Mouse (Mus musculus) liver, embryonic 11.5 days (tissue): ENCODE results near the gene Rtn1. TPM values are rescaled to one million over a fixed set of nuclear protein-coding genes. Genes with fewer than 3 reads are reported as not detected.
A peak's percentile ranks its signal among the peaks of the same experiment; 100 is the strongest.

Experiments used
- ATAC-seq: fragments of 200-750 bp; cut with Nextera tagmentation; replicated peaks from 2 replicates; pipeline ENCODE4 v1.8.0; 2017; ENCODE audit warnings: moderate number of reproducible peaks, mild to moderate bottlenecking, moderate TSS enrichment, moderate library complexity; ENCODE audit not compliant: low FRiP score
- DNase-seq: peaks from one replicate; pipeline ENCODE4 v3.0.0-alpha.2; 2017; ENCODE audit warnings: low spot score
- H3K27ac ChIP-seq: fragments of 300-500 bp; sonication (generic); 2 replicates; pipeline ENCODE4 v1.5.1; 2014; ENCODE audit warnings: mild to moderate bottlenecking, low read depth, low read length, control low read depth
- H3K27me3 ChIP-seq: fragments of 300-500 bp; sonication (generic); replicated peaks from 2 replicates; pipeline ENCODE4 v1.6.1; 2014; ENCODE audit warnings: low read length, mixed read lengths; ENCODE audit not compliant: control insufficient read depth, insufficient read depth
- H3K36me3 ChIP-seq: fragments of 300-500 bp; sonication (generic); 2 replicates; pipeline ENCODE4 v1.6.1; 2014; ENCODE audit warnings: mild to moderate bottlenecking, low read length, moderate library complexity, mixed read lengths; ENCODE audit not compliant: control insufficient read depth, insufficient read depth
- H3K4me1 ChIP-seq: fragments of 300-500 bp; sonication (generic); replicated peaks from 2 replicates; pipeline ENCODE4 v1.6.1; 2014; ENCODE audit warnings: low read length, mixed read lengths; ENCODE audit not compliant: control insufficient read depth, insufficient read depth
- H3K4me2 ChIP-seq: fragments of 300-500 bp; sonication (generic); 2 replicates; pipeline ENCODE4 v1.6.1; 2014; ENCODE audit warnings: mild to moderate bottlenecking, control low read depth, moderate library complexity
- H3K4me3 ChIP-seq: fragments of 300-500 bp; sonication (generic); 2 replicates; pipeline ENCODE4 v1.5.1; 2014; ENCODE audit warnings: low read depth, low read length, control low read depth
- H3K9ac ChIP-seq: fragments of 300-500 bp; sonication (generic); 2 replicates; pipeline ENCODE4 v1.6.1; 2014; ENCODE audit warnings: low read depth, low read length, control low read depth
- H3K9me3 ChIP-seq: fragments of 300-500 bp; sonication (generic); 2 replicates; pipeline ENCODE4 v1.6.1; 2016; ENCODE audit warnings: low read length, inconsistent platforms, mixed read lengths; ENCODE audit not compliant: control insufficient read depth
- WGBS: fragments of 180-500 bp; shearing (Covaris S2); extraction: QIAGEN DNeasy Blood & Tissue Kit; methylation state at CpG from one replicate; pipeline ENCODE4 v1.1.7; 2014; 5-methylcytosine and 5-hydroxymethylcytosine counted together
- polyA plus RNA-seq: library from polyadenylated mRNA; unstranded; fragments of >200 nt; fragmentation: Nextera tagmentation; extraction: Ambion mirVana; gene quantifications from 2 replicates; pipeline ENCODE4 v1.2.1, GENCODE M21; 2014

Gene Rtn1
- polyA plus RNA-seq, 1 experiment from 2014 or later = 3.6 TPM

DNA sequence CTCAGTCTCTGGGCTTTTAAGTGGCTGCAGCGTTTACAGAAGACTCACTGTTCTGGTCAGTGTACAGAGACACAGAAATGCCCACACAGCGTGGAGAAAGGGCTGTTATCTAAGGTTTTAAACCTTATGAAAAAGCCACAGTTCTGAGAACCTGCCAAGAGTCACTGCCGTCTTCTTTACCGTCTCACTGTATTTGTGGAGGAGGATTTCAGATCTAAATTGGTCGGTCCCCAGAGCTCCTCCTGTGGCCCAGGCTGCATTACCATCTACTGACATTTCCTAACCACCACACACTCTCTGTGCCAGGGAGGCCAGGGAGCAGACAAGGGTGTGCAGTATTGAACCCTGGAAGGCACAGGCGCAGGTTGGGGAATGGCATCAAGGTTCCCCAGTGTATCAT lies 151.9 kb downstream of the Rtn1 start:
- Histone ChIP-seq H3K4me1 (no peaks in the 10 kb centered on the region), H3K4me3 (no peak overlapping the region), H3K36me3 (no peaks in the 10 kb centered on the region), H3K27ac (no peak overlapping the region), H3K27me3 (no peaks in the 10 kb centered on the region), H3K4me2 (no peak overlapping the region), H3K9ac (no peak overlapping the region), H3K9me3 (no peaks in the 10 kb centered on the region)
- no peak for DNase-seq
- WGBS = 72% methylated on average over 6 of the region's 6 CpGs
- no peak for ATAC-seq

GRCm38 (mm10) chr12:72253040-72253439 lies 155.8 kb downstream of the Rtn1 start:
- H3K4me2 ChIP-seq = no peak overlapping the region
- no peaks in the 10 kb centered on the region for H3K36me3 ChIP-seq
- H3K9ac ChIP-seq = no peak overlapping the region
- H3K27ac ChIP-seq = no peak overlapping the region
- no peak overlapping the region for H3K4me3 ChIP-seq
- 73% methylated on average over 3 of the region's 3 CpGs for WGBS
- DNase-seq = no peak
- H3K9me3 ChIP-seq = no peaks in the 10 kb centered on the region
- H3K4me1 ChIP-seq = no peaks in the 10 kb centered on the region
- H3K27me3 ChIP-seq = no peaks in the 10 kb centered on the region
- ATAC-seq = no peak

GRCm38 (mm10) chr12:72251890-72252445 lies 156.9 kb downstream of the Rtn1 start:
- H3K9me3 ChIP-seq = no peaks in the 10 kb centered on the region
- H3K4me3 ChIP-seq = no peak overlapping the region
- no peak for DNase-seq
- no peak for ATAC-seq
- H3K27me3 ChIP-seq = no peaks in the 10 kb centered on the region
- H3K4me2 ChIP-seq = no peak overlapping the region
- H3K9ac ChIP-seq = no peak overlapping the region
- H3K36me3 ChIP-seq = no peaks in the 10 kb centered on the region
- no peak overlapping the region for H3K27ac ChIP-seq
- no peaks in the 10 kb centered on the region for H3K4me1 ChIP-seq
- 81% methylated on average over 10 of the region's 10 CpGs for WGBS

GRCm38 (mm10) chr12:72244951-72245350 lies 163.9 kb downstream of the Rtn1 start:
- Histone ChIP-seq H3K36me3 (no peaks in the 10 kb centered on the region), H3K4me1 (no peaks in the 10 kb centered on the region), H3K27me3 (no peaks in the 10 kb centered on the region), H3K9me3 (no peaks in the 10 kb centered on the region), H3K27ac (no peak overlapping the region), H3K9ac (no peak overlapping the region), H3K4me2 (no peak overlapping the region), H3K4me3 (no peak overlapping the region)
- ATAC-seq = no peak
- WGBS = 87% methylated on average over 1 of the region's 1 CpGs
- no peak for DNase-seq

GRCm38 (mm10) chr12:72242807-72243206 lies 166.0 kb downstream of the Rtn1 start:
- Histone ChIP-seq H3K36me3 (no peaks in the 10 kb centered on the region), H3K9me3 (no peaks in the 10 kb centered on the region), H3K4me3 (no peak overlapping the region), H3K9ac (no peak overlapping the region), H3K27ac (no peak overlapping the region), H3K4me2 (no peak overlapping the region), H3K4me1 (no peaks in the 10 kb centered on the region), H3K27me3 (peaks cover 3% of the 10 kb centered on the region; the same call in 1 of the 2 replicates)
- 66% methylated on average over 6 of the region's 6 CpGs for WGBS
- DNase-seq (no peak), ATAC-seq (no peak)

DNA sequence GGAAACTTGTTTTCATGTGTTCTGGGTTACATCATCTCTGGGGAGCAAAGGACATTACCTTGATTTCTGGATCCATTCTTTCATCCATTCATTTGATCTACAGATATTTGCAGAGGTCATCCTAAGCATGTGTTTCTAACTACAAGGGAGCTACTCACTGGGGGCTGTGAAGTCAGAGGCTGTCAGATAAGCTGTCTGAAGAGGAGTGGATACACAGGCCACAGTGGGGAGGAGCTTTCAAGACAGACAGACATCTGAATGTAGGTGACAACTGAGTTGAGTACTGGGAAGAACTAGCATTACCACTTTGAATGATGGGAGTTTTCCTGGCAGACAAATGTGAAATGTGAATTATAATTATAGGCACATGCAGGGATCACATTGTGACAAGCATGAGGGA lies 168.3 kb downstream of the Rtn1 start:
- DNase-seq (no peak), ATAC-seq (no peak)
- H3K36me3 ChIP-seq = no peaks in the 10 kb centered on the region
- no peaks in the 10 kb centered on the region for H3K9me3 ChIP-seq
- peaks cover 26% of the 10 kb centered on the region for H3K27me3 ChIP-seq
- H3K9ac ChIP-seq = no peak overlapping the region
- no peaks in the 10 kb centered on the region for H3K4me1 ChIP-seq
- no peak overlapping the region for H3K27ac ChIP-seq
- no peak overlapping the region for H3K4me3 ChIP-seq
- H3K4me2 ChIP-seq = no peak overlapping the region

DNA sequence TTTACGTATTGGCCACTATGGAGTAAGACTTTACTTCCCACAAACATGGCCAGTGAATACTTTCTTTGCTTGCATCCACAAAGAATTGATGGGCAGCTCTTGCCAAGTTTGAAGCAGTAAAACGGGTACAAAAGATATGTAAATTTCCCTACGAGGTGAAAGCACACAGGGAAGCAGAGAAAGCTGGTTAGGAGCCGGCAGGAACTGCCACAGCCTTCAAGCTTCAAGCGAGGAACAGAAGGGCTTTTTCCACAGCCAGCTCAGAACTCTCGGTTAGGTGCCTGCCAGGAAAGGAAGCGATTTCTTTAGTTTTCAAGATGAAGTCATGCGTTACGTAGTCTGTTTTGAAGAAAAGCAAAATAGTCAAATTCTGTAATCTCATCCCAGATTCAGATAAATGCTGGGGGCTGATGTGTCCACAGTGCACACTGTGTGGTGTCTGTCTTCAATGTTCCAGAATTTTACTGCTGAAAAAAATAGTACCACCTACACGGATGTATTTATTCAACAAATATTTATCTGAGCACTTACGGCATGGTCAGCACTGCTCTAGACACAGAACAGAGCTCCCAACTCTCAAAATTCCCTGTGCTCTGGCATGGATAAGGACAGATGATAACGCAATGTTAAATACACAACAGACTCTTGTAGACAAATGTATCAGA lies 169.5 kb downstream of the Rtn1 start:
- 60% methylated on average over 12 of the region's 12 CpGs for WGBS
- Histone ChIP-seq H3K4me2 (no peak overlapping the region), H3K27ac (no peak overlapping the region), H3K27me3 (peaks cover 28% of the 10 kb centered on the region), H3K9me3 (no peaks in the 10 kb centered on the region), H3K36me3 (no peaks in the 10 kb centered on the region), H3K9ac (no peak overlapping the region), H3K4me3 (no peak overlapping the region), H3K4me1 (no peaks in the 10 kb centered on the region)
- DNase-seq (no peak), ATAC-seq (no peak)

DNA sequence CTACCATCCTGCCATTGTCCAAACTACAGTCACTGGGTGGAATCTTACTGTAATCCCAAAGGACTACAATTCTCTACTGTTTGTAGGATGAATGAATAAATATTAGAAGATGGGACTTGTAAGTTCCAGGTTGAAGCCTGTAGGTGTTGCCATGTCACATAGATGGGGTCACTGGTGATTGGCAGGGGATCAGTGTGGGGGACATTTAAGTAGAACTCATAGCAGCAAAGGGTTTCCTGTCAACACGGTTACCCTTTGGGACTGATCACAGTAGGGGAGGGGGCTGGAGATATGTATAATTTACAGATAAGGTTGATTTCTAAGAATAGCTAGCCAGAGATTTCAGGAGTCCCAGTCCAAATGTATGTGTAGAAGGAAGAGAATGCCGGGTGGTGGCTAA lies 171.6 kb downstream of the Rtn1 start:
- Histone ChIP-seq H3K9ac (no peak overlapping the region), H3K4me3 (no peak overlapping the region), H3K36me3 (no peaks in the 10 kb centered on the region), H3K4me1 (no peaks in the 10 kb centered on the region), H3K27ac (no peak overlapping the region), H3K9me3 (no peaks in the 10 kb centered on the region), H3K4me2 (no peak overlapping the region), H3K27me3 (peaks cover 28% of the 10 kb centered on the region)
- WGBS = 56% methylated on average over 2 of the region's 2 CpGs
- no peak for ATAC-seq
- DNase-seq = no peak

GRCm38 (mm10) chr12:72236564-72237011 lies 172.3 kb downstream of the Rtn1 start:
- Histone ChIP-seq H3K9ac (no peak overlapping the region), H3K4me2 (peak overlapping the region; percentile 74), H3K4me1 (no peaks in the 10 kb centered on the region), H3K27ac (no peak overlapping the region), H3K27me3 (peaks cover 28% of the 10 kb centered on the region), H3K4me3 (peak overlapping the region; percentile 50), H3K36me3 (no peaks in the 10 kb centered on the region), H3K9me3 (no peaks in the 10 kb centered on the region)
- ATAC-seq = peak; percentile 65
- WGBS = 1% methylated on average over 56 of the region's 56 CpGs
- DNase-seq = peak; percentile 68
